Mouse (Mus musculus): ENCODE results near the gene 4930451I11Rik. TPM values are rescaled to one million over a fixed set of nuclear protein-coding genes. Genes with fewer than 3 reads are reported as not detected.
A peak's percentile ranks its signal among the peaks of the same experiment; 100 is the strongest.

The 4930451I11Rik gene
- total RNA-seq (2021): not detected
- long read RNA-seq, experiment 1: 0 reads
- long read RNA-seq, experiment 2: 0 reads

DNA sequence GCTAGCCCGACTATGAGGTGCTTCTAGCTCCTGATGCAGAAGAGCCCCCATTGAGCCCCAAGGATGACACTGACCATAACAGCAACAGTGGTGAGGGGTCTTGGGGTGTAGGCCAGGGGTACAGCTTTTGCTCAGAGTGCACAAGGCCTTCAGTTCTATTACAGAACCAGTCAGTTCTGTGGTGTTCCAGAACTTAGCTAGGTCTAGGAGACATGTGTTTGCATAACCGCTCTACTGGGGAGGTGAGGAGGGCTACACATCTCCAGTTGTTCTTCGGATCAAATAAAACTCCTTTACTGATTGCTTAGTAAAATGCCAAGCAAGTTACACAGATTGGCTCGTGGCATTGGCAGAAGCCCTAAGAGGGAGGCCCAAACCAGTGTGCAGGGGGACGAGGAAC, at the start of gene 4930451I11Rik:
TSS of gene 4930451I11Rik (minus strand) at position 101 of the 400 bp plus-strand sequence.
- DNase-seq (ENCODE audit: low spot score in 2 of 2): no peak

DNA sequence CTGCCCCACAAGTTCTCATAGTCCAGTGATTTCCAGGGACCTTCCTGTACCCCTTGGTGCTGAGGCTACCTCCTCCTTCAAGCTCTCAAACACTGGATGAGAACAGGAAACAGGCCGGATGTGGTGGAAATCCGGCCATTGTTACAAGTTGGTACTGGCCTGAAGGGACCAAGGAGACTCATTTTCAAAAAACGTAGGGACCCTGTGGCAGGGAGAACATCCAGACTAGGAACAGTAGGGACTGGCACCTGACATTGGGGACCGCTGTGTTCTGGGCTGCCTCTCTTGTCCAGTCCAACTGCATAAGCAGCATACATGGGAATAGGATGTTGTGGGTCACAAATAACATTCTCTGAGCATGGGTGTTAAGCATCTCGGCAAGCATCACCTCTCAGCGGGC, 49.6 kb upstream of the 4930451I11Rik start:
- no peak for DNase-seq (ENCODE audit: low spot score in 2 of 2)

DNA sequence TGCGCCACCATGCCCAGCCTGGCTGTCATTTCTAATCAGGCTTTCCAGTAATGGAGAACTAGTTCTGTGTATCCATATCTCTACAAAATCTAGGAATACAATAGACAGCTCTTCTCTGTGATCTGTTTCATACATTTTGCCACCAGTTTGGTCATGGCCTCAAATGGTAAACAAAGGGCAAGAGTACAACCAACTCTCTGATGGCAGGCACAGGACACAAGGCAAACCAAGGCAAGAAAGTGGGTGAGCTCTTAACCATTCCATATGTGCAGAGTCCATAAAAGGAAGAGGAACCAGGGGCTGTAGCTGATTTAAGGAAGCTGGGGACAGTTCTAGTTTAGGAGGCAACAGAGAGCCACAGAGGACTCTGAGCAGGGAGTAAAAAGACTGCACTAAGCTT, 45.8 kb upstream of the 4930451I11Rik start:
- no peak for DNase-seq (ENCODE audit: low spot score in 2 of 2)

DNA sequence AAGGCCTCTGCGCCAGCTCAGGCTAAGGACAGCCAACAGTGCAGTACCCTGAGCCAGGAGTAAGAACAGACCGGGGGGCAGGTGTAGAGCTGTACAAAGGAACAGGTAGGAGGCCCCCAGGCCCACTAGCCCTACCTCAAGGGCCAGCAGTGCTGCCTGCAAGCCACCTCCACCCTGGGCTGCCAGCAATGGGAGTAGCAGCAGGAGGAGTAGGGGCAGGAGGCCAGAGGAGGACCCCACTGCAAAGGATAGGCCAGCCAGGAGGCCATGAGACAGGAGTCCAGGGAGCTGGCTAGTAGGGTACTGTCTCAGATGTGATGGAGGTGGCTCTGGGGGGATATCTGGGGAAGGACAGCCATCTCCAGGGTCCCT, 39.1 kb upstream of the 4930451I11Rik start:
- no peak for DNase-seq (ENCODE audit: low spot score in 2 of 2)

DNA sequence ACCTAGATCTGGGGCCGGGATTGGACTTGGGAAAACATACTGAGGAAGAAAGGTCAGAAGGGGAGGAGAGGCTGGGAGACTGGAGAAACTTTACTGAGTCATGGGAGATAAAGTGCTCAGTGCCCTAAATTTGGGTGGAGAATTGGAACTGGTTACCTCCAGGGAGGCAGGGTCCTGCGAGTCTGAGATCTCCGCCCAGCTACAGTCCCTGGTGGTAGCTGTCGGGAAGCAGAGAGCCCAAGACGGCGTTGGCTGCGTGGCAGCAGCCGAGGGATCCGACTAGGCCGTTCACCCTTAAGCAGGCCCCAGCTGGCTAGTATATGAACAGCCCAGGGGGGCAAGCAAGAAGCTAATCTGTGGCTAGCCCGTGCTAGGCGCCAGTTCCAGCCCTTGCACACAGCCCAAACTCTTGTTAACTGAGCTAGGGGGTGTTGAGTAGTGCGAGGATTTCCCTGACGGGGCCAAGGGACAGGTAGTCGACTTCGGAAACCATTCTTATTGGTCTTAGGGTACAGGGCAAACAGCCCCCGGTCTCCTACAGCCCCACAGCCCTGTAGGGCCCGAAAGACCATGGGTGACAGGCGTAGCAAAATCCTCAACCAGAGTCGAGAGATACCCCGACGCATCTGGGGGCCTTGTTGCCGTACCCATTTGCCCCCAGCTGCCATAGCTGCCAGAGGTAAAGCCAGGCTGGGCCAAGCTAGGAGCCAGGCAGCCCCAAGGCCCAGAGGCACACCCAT, 38.5 kb upstream of the 4930451I11Rik start:
- no peak for DNase-seq (ENCODE audit: low spot score in 2 of 2)

DNA sequence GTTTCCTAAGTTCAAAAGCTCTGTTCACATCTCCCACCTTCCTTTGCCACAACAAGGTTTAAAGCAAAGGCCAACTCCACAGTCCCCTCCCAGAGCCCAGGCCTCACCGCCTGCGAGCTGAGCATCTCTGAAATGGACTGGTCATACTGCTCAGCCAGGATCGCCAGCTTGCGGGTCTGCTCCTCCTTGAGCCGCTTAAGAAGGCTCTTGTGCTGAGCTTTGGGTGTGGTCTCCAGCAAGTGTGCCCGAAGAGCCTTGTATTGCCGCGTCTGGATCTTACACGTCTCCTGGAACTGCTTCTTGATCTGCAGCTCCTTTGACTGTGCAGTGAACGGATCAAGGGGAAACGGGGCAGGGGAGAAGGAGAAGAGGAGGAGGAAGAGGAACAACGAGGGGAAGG, 36.6 kb upstream of the 4930451I11Rik start:
- DNase-seq (ENCODE audit: low spot score in 2 of 2): no peak

DNA sequence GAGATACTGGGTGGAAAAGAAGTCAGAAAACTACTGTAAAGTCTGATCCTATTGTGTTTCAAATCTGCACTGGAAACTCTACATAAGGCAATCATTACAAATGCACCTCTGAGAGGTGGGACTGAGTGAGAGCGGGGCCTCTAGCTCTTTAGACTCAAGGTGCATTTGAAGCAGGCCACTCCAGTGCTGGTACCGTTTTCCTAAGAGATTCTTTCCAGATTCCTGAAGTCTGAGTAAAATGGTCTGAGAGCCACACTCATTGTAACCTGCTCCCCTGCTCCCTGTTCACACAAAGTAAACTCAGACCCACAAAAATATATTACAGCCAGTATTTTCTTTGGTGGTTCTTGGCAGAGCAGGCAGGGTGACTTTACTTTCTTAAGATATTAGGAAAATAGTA, 36.1 kb upstream of the 4930451I11Rik start:
- DNase-seq (ENCODE audit: low spot score in 2 of 2): no peak

DNA sequence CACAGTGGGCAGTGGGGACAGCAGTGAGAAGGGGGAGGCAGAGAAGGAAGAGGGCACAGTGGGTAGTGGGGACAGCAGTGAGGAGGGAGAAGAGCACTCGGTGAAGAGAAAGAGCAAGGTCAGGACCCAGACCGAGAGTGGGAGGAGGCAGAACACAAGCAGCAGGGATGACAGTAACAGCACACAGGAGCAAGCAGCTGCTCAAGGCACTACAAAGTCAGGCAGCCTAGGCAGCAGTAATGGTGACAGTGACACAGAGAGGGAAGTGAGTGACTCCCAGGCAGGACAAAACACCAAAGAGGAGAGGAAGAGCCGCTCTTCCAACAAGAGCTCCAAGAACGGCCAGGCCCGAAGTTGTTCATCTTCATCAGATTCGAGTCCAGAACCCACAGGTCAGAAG, 32.4 kb upstream of the 4930451I11Rik start:
- DNase-seq (ENCODE audit: low spot score in 2 of 2): no peak

DNA sequence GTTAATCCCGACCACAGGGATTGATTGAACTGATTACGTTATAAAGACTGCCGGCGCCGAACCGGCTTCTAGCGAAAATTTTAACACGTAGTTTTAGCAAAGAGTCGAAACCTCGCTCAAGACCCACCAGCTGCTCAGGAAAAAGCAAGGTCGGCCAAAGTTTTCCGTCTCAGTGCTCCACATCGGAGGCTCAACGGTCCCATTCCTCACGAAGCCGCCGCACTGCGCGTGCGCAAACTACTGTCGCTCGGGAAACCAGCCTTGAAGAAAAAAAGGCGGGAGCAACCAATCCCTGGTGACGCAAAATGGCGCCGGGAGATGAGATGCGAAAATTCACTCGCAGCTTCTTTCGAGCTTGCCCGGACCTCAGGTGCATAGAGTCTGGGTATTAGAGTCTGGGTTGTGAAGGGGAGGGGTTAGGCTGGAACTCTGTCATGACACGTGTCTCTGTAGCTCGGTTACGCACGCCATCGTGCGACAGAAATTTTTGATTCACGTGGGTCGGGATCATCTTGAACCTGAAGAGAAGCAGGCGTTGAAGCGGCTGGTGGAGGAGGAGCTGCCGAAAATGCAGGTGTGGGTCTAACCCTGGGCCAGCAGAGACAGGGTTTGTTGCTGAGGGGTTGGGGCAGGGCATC, 30.8 kb upstream of the 4930451I11Rik start, which contains the start of gene Ino80e:
TSS of gene Ino80e (minus strand) at position 231 of the 638 bp plus-strand sequence.
- DNase-seq (ENCODE audit: low spot score in 2 of 2): peak; percentile 95 to 97

DNA sequence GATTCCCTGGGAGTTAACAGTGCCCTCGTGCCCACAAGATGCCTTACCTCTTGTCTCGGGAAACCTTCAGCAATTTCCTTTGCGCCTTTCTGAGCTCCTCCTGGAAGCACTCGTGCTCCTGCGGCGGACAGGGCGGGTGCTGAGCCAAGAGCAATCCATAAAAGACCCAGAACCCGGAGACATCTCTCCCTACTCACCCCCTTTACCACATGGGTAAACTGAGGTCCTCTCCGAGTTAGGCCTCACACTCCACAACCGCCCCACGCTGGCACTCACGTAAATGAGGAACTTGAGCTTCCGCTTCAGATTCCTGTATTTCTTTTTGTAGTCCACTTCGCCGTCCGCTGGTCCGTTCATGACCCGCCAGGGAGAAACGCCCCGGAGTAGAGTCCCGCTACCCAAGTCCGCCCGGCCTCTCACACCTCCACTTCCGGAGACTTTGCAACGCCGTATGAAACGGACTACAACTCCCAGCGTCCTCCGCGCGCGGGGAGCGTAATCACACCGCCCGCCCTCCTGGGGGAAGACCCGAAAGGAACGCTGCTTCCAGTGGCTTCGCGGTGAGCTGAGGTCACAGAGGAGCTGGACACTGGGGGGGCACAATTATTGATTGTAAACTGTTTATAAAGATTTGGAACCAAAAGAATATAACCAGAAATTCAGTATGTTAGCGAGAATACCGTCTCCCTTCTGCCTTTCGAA, 30.1 kb upstream of the 4930451I11Rik start, which contains the start of gene Hirip3:
TSS of gene Hirip3 (plus strand) at position 544 of the 702 bp plus-strand sequence.
- peak; percentile 96 to 97 for DNase-seq (ENCODE audit: low spot score in 2 of 2)

DNA sequence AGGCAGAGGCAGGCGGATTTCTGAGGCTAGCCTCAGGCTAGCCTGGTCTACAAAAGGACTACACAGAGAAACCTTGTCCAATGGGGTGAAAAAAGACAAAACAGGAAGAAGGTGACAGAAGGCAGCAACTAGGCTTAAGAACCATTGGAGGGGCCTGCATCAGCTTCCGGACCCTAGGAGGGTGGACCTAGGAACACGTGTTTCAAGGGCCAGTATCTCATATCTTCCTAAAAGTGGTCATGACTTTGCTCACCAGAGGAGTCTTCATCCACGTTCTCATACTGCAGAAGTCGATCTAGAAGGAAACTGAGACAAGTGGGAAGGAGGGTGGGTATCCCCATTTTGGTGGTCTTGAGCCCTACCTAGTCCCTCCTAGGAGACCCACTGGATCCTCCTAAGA, 29.5 kb upstream of the 4930451I11Rik start:
- no peak for DNase-seq (ENCODE audit: low spot score in 2 of 2)

DNA sequence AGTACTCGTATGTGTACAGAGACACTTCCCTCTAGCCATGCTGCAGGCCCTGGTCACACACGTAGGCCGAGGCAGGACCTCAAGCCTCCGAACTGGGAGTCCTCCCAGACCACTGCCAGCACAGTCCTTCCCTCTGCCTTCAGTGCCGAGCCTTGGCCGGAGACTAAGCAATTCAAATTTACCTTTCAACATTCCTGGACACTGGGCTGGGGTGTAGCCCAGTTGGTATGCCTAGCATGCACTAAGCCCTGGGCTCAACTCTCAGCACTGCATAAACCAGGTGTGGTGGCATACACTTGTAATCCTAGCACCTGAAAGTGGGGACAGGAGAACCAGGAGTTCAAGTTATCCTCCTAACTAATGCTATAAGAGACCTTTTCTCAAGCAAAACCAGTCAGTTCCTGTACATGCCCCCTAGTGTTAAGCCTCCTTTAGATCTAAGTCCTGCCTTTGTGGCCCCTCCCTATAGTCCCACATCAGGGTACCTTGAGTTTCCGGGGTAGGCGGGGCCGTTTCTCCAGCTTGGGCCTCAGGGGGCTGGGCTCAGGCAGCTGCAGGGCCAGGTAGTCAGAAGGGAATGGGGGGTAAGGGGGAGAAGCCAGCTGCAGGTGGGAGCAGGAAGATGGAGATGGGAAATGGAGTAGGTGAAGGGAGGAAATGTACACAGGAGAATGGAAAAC, 25.4 kb upstream of the 4930451I11Rik start:
- no peak for DNase-seq (ENCODE audit: low spot score in 2 of 2)

DNA sequence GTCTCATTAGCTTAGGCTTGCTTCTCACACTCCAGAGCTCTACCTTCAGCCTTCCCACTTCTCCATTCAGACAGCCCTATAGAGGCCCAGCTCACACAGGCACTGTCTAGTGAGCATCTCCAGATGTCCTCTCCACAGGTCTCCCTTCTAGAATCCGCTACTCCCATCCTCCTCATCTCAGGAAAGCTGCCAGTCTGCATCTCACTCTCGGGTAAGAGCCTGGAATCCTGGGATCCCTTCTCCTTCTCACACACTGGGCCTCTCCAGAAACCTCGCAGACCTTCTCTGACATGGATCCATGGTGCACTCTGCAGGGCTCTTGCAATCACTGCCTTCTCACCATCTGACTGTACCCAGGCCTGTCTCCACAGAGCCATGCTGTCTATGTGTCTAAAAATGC, 24.2 kb upstream of the 4930451I11Rik start:
- DNase-seq (ENCODE audit: low spot score in 2 of 2): no peak

DNA sequence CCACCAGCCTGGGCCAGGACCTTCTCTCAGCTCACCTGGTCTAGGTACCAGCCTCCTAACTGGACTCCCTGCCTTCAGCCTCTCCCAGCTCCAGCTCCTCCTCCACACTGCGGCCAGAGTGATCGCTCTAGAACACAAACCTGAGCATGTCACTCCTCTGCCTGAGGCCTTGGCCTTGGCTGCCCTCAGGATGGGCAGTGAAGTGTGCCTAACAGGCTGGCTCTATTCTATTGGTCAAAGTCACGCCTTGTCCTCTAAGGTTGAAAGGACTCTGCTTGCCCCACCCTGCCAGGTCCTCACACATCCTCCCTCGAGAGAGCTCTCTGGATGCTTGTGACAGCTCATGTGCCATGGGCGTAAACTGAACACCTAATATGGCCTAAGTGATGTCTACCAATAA, 22.0 kb upstream of the 4930451I11Rik start:
- no peak for DNase-seq (ENCODE audit: low spot score in 2 of 2)

DNA sequence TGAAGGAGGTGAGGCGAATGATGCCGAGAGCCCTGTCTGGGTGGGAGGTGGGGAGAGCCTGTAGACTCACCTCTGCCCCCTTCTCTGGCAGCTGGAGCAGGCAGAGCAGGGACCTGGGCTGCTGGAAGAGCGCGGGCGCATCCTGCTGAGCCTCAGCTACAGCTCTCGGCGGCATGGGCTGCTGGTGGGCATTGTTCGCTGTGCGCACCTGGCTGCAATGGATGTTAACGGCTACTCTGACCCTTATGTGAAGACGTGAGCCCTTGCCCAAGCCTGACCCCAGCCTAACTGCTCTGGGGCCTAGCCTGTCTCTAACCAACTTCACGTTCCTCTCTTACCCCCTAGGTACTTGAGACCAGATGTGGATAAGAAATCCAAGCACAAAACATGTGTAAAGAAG, 19.8 kb upstream of the 4930451I11Rik start:
- no peak for DNase-seq (ENCODE audit: low spot score in 2 of 2)

DNA sequence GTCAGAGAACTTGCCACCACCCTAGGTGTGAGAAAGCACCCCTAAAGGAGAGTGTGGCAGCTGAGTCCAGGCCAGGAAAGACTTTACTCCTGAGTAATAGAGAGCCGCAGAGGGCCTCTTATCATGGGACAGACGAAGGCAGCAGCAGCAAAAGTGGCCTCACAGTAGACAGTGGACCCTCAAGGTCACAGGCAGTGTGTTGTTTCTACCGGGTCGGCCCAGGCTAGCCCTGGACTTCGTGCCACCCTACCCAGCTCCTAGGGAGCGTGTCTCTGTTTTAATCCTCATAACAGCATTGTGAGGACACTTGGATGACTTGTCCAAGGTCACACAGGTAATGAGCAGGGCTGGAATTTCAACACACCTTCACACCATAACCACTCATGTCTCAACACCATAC, 18.7 kb upstream of the 4930451I11Rik start:
- DNase-seq (ENCODE audit: low spot score in 2 of 2): no peak

DNA sequence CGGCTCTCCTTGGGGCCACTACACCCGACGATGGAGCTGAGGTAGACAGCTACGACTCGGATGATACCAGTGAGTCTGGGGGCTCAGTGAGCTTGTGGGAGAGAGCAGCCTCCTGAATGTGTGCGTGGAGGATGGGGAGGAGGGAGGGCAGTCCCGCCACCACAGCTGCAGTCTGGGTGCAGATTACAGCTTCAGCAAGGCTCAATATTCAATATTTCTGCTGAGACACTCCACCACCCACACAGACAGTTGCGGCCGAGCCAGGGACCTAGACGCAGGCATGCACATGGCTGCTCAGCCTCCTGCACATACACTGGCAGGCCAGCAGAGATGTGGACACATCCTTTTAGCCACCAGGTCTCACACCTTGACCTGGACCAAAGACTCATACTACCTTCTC, 17.4 kb upstream of the 4930451I11Rik start:
- DNase-seq (ENCODE audit: low spot score in 2 of 2): peak in 1 of 2 experiments; percentile 59

DNA sequence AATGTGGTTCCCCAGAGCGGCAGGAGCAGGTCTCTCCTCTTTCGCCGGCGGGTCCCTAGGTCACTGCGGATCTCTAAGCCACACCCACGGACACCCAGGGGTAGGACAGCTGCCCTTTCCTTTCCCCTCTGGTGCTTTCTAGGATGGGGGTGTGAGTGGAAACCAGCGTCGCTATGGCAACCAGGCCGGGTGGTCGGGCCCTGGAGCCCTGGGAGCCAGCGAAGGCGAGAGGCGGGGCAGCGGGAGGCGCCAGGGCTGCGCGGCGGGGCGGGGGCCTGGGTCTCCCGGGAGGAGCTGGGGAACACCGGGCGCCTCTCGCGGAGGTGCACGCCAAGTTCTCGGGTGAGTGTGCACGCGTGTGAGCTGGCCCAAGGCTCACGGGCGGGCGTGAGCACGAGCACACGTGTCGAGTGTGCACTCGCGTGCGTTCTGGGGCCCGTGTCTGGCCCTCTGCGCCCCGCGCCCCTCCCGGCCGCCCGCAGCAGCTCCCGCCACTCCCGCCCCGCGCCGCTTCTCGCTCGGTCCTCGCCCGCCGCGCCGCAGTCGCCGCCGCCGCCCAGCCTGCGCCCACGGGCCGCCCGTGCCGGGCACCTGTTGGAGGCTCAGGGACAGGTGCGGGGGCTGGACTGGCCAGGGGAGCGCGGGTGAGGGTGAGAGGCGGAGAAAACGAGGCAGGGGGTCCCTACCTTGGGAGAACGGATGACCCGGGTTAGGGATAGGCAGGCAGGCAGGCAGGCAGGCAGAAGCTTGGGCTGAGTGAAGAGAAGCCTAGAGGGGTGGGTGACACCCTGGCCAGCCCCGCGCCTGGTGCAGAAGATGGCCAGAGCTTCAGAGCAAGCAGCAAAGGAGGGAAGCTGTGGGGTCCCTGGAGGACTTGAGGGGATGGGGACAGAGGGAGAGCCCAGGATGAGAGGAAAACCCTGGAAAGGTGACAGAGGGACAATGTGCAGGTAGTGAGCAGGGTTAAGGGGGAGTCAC, 16.3 kb upstream of the 4930451I11Rik start:
- no peak for DNase-seq (ENCODE audit: low spot score in 2 of 2)

DNA sequence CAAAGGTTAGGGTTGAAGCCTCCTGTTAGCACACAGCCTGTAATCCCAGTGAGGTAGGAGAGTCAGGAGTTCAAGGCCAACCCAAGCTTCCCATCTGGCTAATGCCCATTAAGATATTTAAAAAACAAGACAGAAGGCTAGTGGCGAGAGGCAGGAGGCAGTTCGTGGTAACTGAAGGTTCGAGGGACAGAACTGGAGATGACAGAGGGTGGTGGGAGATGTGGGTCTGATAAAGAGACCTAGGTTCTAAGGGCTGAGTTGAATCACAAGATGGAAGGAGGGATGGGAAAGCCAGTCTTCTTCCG, 15.6 kb upstream of the 4930451I11Rik start, which contains the start of gene Doc2a:
TSS of gene Doc2a (plus strand) at position 301 of the 305 bp plus-strand sequence.
- no peak for DNase-seq (ENCODE audit: low spot score in 2 of 2)

DNA sequence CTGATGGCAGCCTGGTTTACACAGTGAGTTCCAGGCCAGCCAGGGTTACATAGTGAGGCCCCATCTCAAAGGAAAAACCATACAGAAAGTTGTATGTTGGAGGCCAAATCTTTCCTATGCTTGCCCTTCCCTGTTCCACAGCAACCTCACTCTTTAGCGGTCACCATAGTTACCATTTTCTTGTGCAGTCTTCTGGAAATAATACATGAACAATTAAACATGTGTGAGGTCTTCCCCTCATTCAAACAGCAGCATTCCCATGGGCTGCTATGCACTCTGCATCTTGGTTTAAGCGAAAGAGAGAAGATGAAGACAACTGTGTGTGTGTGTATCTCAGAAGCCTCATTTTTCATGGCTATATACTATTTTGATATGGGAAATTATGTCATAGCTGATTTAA, 14.1 kb upstream of the 4930451I11Rik start:
- DNase-seq (ENCODE audit: low spot score in 2 of 2): no peak

All from left cerebral cortex, adult 18-20 months (tissue).